Mouse (Mus musculus): ENCODE results near the gene Galnt6.
"Not testable (repeated sequence)": the region's sequence is repeated elsewhere in the genome, so short reads cannot be mapped to it uniquely, and the experiment has no call there.

Gene Galnt6

DNA sequence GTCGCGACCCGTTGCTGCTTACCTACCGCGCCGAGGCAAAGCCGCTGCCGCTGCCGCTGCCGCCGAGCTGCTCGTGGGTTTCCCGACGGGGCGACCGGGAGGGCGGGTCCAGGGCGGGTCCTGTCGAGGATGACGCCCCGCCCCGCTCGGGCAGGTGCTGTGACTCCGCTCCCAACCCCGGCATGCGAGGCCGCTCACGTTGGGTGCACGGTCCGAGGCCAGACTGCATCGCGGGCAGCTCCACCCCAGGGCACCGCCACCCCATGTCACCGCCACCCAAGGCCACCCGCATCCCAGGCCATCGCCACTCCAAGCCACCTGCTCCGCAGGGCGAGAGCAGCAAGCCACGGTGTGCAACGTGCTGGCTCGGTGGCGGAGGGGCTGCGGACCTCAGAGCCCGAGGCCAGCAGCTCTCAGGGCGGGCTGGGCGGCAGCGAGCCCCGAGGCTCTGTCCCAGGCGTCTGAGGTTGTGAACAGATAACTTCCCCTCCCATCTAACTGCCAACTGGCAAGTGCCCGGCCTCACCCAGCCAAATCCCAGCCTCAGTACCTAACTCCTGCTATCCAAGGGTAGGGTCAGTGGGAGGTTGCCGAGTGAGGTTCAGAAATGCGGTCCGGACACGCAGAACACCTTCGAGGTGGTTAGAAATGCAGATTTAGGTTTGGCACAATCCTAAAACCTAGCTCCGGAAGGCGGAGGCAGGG, at the start of gene Galnt6:
Galnt6 (minus strand) TSS at position 96 of the 705 bp plus-strand sequence.
- DNase-seq (ENCODE audit: low spot score) = no peak

DNA sequence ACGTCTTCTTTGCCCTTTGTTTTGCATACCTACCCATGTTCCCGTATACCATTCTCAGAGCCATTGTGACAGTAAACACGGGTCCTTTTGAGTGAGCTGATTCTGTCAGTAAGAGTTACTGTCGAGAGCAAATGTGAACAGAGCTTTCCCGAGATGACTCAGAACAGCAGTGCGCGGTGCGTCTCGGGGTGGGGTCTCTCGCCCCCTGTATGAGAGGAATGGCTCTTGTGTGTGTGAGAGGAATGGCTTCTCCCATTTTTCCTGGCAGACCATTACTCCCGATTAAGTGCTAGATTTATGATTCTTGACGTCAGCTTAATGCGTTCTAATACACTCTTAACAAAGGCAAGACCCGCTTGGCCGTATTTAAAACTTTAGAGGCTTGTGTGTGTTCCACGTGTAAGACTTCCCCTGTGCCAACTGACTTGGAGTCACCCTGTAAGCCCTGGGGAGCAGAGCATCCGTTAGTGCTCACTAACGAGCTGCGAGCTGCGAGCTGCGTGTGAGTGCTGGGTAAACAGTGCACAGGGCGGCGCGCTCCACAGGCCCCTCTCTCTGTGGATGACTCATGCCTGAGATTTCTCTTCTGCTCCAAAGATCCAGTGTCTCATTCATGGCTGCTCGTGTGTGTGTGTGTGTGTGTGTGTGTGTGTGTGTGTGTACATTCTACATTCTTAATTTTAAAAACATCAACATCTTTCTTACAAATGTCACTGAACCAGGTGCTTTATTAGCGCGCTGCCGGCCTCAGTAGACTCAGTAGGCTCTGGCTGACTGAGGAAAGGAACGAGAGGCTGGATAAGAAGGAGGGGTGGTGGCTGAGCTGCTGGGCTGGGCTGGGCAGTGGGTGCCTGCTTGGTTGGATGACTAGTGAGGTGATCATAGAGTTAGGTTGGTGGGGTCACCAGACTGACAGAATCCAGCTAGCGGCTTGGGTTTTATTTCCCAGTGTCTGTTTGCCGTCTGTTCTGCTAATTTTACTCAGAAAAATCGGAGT, 48.1 kb upstream of the Galnt6 start:
- DNase-seq (ENCODE audit: low spot score) = no peak

DNA sequence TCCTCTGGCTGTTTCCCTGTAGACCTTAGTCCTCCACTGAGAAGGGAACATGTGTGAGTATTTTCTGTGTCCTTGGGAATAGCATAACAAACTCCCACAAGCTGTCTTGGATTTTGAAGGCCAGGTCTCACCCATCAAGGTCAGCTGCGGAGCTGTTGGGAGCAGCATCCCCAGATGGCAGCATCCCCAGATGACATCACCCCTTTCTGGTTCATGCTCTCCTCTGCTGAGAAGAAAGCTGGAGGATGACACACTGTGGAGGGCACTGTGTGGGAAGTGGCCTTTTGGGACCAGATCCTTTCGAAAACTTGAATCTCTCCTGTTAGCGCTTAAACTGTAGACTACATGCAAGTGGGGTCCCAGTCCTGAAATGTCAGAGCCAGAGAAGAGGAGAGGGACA, 47.2 kb upstream of the Galnt6 start:
- DNase-seq (ENCODE audit: low spot score) = no peak

DNA sequence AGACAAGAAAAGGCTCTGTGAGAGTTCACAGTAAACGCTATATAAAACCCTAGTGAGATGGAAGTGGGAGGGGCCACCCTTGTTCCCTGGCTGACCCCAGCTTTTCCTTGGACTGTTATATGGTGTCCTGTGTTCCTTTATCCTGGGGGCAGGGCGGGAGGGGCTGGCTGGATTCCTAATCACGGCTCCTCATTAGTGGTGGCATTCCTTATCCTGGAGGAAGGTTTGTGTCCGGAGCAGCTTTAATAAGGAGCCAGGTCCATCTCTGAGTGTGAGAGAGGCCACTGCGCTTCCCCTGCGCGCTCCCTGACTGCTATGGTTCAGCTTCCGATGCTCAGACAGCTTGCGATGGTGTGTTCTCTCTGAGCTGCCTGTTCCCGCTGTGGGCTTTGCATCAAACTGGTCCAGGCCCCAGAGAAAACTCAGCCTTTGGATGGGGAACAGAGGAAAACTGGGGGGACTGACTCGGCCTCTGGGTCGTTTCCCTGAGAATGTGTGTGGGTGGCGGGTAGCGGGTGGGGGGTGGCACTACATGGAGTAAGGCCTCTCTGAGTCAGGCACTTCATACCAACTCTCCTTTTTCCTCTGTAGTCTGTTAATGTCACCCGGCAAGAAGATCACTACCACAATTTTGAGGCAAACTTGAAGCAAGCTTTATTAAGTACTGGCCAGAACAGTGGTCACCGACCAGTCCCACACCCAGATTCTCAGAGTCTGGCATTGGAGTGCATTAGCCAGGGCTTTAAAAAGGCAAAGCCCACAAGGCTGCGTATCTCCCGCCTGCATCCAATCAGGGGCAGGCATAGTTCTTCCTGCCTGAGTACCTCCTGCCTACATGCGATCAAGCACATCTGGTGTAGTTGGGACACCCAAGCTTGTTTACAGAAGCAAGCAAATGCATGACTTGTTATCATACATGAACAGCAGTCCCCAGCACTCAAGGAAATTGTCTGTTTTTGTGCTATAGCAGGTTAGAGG, 46.3 kb upstream of the Galnt6 start:
- DNase-seq (ENCODE audit: low spot score) = no peak

DNA sequence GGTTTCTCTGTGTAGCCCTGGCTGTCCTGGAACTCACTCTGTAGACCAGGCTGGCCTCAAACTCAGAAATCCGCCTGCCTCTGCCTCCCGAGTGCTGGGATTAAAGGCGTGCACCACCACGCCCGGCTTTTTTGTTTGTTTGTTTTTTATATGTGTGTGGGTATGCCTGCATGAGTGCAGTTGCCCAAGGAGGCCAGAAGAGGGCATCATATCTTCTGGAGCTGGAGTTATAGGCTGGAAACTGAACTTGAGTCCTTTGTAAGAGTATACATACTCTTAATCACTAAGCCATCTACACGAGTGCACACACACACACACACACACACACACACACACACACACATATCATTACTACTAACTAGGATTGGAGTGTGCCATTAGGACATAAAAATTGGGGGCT, 44.7 kb upstream of the Galnt6 start:
- DNase-seq (ENCODE audit: low spot score) = not testable (repeated sequence)

DNA sequence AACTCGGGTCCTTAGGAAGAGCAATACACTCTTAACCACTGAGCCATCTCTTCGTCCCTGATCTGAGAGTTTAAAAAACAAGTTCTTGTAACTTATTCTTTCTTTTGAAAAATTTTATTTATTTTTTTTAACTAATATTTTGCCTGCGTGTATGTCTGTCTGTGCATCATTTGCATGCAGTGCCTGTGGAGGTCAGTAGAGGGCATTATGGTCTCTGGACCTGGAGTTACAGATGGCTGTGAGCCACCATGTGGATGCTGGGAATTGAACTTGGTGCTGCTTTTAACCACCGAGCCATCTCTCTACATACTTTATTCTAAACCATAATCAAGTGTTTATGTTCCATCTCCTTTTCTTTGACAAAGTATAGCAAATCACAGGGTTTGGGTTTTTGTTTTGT, 43.5 kb upstream of the Galnt6 start:
- DNase-seq (ENCODE audit: low spot score) = no peak

DNA sequence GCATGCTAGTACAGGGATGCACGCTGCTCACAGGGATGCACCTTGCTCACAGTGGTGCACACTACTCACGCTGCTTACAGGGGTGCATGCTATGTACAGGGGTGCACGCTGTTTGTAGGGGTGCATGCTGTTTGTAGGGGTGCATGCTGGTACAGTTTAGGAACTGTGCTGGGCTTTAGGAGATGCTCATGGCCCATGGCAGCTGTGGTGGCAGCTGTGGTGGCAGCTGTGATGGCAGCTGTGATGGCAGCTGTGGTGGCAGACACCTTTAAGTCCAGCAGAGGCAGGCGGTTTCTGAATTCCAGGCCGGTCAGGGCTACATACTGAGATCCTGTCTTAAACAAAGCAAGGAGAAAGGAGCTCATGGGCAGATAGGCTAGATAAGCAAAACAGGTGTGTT, 41.2 kb upstream of the Galnt6 start:
- no peak for DNase-seq (ENCODE audit: low spot score)

DNA sequence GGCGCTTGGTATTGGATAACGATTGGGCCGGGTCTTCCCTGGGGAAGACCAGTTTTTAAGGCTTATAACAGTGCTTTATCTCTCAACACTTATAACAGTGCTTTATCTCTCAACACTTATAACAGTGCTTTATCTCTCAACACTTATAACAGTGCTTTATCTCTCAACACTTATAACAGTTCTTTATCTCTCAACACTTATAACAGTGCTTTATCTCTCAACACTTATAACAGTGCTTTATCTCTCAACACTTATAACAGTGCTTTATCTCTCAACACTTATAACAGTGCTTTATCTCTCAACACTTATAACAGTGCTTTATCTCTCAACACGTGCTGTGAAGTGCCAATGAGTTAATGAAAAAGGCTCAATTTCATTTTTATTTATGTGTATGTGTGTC, 39.8 kb upstream of the Galnt6 start:
- not testable (repeated sequence) for DNase-seq (ENCODE audit: low spot score)

DNA sequence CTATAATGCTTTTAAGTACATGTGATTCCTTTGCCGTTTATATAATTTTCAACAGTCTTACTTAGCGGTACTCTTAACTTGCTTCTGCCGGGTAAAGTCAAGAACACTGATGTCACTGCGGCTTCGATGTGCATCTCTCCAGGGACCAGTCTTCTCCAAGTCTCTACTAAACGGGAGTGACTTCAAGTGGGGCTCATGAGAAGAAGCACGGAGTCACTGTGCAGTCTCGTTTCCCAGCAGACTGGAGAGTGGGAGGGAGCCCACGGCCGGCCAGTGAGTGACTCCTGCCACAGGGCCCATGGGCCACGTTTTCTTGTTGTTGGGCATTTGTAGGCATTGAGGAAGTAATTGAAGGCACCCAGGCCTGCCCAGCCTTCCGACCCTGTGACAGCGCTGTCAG, 38.7 kb upstream of the Galnt6 start:
- no peak for DNase-seq (ENCODE audit: low spot score)

DNA sequence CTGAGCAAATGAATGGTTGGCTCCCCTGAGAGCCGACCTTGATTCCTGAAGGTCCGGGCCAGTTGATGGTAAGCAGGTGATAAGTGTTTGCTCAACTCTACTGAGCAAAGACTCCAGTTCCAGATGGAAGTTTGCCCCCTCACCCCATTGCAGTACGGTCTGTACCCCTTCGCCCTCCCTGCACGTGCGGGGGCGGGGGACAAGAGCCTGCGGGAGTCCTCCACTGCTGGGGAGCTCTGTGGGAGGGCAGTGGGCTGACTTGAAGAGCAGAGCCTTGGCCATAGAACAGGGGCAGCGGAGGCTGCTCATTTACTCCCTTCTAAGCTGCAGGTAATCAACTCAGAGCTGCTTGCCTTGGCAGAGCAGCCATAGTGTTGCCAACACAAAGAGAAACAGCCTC, 37.6 kb upstream of the Galnt6 start:
- DNase-seq (ENCODE audit: low spot score) = no peak

DNA sequence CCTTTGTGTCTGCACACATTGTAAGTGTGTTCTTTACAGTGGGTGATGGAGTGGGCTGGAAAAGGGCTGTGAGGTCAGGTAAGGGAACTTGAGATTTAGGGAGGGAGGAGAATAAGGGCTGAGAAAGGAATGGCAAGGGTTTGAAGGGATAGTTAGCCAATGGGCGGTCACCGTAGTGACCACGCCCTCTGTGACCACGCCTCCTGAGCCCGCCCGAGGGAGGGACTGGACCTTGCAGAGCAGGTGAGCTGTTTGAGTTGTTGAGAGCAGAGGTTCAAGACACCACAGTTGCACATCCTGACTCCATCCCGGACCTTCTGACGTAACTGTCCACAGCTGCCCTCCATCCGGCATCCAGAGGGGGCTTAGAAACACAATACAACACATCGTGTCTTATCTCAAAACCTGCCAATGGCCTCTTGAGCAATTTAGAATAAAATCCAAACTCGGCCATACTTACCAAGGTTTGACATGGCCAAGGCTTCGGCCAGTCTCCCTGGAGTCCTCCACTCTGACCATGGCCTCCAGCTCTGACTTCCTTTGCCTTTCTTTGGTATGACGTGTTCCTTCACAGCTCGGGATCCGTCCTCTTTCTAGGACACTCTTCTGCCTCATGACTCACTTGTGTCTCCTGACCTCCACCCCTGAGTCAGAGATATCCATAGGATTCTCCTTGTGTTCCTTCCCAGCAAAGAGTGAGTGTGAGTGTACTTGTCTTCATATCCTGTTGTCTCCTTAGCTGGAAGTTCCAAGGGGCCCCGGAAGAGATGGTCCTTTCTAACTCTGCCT, 35.2 kb upstream of the Galnt6 start:
- DNase-seq (ENCODE audit: low spot score) = no peak

DNA sequence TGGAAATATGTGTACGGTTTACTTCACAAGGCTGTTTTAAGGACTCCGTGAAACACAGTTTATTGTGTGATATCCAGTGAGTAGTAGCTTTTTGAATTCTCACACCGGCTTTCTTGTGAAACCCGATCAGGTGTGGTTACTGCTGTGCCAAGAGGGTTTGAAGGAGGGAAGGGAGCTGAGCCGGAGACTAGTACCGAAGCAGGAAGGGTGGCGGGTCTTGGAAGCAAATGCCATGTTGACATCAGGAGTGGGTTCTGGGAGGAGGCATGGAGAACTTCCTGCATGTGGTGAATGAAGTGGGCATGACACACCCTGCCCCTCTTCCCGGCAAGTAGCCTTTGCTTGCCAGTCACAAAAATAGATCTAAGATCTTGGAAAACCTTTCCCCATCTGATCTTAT, 33.5 kb upstream of the Galnt6 start:
- no peak for DNase-seq (ENCODE audit: low spot score)

DNA sequence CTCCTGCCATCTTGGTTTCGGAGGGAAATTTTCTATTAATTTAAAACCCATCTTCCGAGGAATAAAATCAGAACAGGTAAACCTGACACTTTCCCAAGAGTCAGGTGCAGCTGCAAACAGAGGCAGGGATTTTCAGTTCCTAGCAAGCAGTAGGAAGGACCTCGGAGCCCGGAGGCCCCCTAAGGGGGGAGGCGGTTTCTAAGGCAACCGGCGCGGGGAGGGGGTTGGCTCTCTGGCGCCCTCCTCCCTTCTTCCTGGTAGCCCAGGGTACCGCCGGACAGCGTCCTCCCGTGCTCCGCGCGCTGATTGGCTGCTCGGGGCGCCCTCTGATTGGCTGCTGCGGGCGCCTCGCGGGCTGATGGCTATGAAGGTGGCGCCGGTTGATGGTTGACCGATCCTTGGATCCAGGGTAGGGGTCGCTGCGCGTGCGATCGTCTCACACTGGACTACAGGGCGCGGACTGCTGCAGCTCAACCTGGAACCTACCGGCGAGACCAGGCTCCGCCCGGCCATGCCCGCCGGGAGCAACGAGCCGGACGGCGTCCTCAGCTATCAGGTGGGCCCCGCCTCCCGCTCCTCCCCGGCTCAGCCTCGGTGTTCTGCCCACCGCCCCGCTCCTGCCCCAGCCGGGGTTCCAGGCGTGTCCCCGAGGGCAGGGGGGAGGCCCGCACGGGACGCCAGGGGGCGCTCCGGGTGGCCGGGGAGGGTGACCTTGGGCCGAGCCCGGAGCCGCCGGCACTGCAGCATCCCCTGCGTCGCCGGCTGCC, 32.4 kb upstream of the Galnt6 start, which contains the start of gene Slc4a8:
Slc4a8 (plus strand) TSS at position 329 of the 767 bp plus-strand sequence.
- peak; percentile 77 for DNase-seq (ENCODE audit: low spot score)

DNA sequence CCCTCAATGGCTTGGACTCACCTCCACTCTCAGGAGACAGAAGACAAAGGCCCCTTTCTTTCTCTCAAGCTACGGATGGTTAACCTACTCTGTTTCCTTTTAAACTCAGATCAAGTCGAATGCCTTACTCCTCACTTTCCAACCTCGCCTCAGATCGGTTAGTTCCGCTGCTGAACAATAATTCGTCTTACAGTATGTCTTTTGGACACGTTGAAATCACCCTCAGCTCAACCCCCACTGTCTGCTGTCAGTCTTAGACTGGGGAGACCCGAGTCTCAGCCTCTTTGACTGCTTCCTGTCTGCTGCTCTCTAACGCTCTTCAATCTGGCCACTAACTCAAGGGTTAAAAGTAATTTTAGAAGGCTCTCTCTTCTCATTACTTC, 31.9 kb upstream of the Galnt6 start:
- no peak for DNase-seq (ENCODE audit: low spot score)

DNA sequence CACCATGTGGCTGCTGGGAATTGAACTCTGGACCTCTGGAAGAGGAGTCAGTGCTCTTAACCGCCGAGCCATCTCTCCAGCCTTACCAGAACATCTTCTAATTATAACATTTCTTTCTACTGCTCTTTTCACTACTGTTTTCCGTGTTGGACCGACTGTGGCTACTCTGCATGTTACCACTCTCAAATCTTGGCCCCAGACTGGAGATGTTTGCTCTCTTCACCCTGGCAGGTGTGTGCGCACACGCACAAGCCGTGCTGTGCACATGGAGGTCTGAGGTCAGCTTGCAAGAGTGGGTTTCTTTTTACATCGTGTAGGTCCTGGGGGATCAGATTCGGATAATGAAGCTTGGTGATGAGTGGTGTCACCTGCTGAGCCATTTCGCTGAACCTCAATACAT, 30.1 kb upstream of the Galnt6 start:
- DNase-seq (ENCODE audit: low spot score) = no peak

DNA sequence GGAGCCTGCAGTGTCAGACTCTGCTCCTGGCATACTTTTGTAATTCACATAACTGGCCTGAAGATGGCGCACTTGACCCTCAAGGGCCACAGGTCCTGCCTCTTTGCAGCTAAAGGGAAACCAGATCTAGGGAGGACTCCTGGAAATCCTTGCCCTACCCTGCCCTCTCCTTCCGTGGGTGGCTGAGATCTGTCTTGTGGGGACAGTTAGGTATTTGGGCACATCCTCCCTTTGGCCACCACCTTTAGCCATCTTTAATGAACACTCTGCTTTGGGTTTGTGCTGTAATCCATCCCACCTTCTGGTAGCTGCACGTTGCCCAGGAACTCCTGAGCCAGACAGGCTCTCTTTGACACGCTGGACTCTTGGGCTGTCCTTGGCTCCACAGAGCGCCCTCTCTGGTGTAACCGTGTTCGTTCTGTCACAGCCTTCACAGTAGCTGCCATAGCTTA, 28.4 kb upstream of the Galnt6 start:
- no peak for DNase-seq (ENCODE audit: low spot score)

DNA sequence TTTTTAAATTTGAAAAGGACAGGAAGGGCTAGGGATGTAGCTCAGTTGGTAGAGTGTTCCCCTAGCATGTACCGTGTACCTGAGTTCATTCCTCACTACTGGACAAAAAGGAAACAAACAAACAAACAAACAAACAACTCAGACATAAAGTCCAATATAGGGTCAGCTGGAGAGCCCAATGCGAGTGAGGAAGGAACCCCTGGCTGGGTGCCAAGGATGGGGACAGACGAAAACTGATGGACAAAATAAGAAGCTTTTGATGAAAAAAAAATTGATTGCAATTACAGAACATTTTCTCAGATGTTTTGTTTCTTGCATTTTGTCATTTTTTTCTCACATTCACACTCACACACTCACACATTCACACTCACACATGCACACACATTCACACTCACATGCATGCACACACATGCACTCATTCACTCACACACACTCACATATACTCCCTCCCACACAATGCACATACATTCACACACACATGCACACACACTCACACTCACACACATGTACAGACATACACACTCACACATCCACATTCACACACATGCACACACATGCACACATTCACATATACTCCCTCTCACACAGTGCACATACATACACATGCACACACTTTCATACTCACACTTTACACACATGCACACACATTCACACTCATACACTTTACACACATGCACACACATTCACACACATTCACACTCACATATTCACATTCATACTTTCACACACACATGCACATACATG, 26.9 kb upstream of the Galnt6 start:
- no peak for DNase-seq (ENCODE audit: low spot score)

DNA sequence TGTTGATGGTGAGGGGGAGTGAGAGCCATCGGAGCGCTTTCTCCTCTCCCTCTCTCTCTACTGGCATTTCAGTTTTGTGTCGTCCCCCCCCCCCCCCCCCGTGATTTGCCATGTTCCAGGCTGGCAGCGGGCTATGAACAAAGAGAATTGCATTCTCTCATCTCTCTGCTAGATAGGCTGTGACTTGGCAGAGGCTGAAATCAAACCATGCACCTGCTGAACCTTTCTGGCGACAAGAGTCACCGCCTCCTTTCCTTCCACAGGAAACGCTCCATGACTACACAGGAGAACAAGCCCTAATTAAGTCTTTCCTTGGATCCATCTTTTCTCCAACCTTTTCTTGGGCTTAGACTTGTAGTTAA, 26.3 kb upstream of the Galnt6 start:
- no peak for DNase-seq (ENCODE audit: low spot score)

DNA sequence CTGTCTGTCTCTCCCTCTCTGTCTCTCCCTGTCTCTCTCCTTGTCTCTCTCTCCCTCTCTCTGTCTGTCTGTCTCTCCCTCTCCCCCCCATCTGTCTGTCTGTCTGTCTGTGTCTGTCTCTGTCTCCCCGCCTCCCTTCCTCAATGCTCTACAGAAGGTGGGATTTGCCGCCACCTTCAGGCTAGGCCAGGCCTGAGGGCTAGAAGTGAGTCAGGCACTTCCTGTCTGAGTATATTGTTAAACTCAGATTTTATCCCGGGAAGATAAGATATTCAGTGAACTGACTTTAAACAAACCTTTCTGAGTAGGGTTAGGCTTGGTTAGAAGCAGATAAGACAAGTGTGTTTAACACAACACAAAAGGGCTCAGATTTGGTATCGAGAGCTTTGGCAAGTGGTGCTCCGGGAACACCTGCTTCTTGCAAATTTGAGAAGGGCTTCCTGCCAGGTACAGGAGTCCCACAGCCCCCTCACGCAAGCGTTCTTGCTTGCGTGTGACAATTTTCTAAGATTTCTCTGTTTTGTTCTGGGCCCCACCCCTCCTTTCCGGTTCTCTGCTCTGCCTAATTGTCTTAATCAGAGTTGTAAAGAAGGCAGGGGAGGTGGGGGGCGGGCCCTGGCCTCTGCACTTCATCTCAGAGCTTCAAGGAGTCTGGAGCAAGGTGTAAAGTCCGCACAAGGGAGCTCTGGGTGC, 25.8 kb upstream of the Galnt6 start:
- DNase-seq (ENCODE audit: low spot score) = no peak

Measured in ovary, postnatal 10 days (tissue).